Mouse (Mus musculus) right cerebral cortex, postnatal 4 days (tissue): ENCODE measurements at regions not wholly inside any gene's neighbourhood (a gene's known extent, or its start where the extent isn't known, plus 50 kb on each side); places are given as distances from the start of the nearest gene placed in this dataset.

Experiments
- DNase-seq: peaks from one replicate; pipeline ENCODE4 v3.0.0-alpha.2; 2022

GRCm38 (mm10) chr16:78877941-78878340 lies 52.8 kb upstream of the Chodl start:
- no peak for DNase-seq

GRCm38 (mm10) chr16:78859006-78859405 lies 71.7 kb upstream of the Chodl start:
- DNase-seq: no peak

GRCm38 (mm10) chr16:78830957-78831356 lies 99.8 kb upstream of the Chodl start:
- DNase-seq: no peak

- peak; percentile 7 for DNase-seq
These were observed 103.0 kb upstream of the Chodl start for GRCm38 (mm10) chr16:78827739-78828138.

GRCm38 (mm10) chr16:78790064-78790463 lies 140.7 kb upstream of the Chodl start:
- no peak for DNase-seq

- no peak for DNase-seq
These were observed 171.5 kb upstream of the Chodl start for GRCm38 (mm10) chr16:78759226-78759625.

GRCm38 (mm10) chr16:78737902-78738301 lies 161.4 kb upstream of the D16Ertd472e start:
- no peak for DNase-seq

- DNase-seq: no peak
These were observed 154.3 kb upstream of the D16Ertd472e start for GRCm38 (mm10) chr16:78730583-78731501.

GRCm38 (mm10) chr16:78725541-78725940 lies 149.0 kb upstream of the D16Ertd472e start:
- DNase-seq: no peak

- DNase-seq: no peak
These were observed 133.4 kb upstream of the D16Ertd472e start for GRCm38 (mm10) chr16:78709943-78710342.

- DNase-seq: no peak
These were observed 131.1 kb upstream of the D16Ertd472e start for GRCm38 (mm10) chr16:78707566-78707965.

- no peak for DNase-seq
These were observed 130.7 kb upstream of the D16Ertd472e start for GRCm38 (mm10) chr16:78707165-78707564.

GRCm38 (mm10) chr16:78697514-78698209 lies 121.2 kb upstream of the D16Ertd472e start:
- no peak for DNase-seq

- no peak for DNase-seq
These were observed 111.7 kb upstream of the D16Ertd472e start for GRCm38 (mm10) chr16:78688251-78688650.

GRCm38 (mm10) chr16:78685160-78685559 lies 108.7 kb upstream of the D16Ertd472e start:
- DNase-seq: no peak

- peak; percentile 1 for DNase-seq
These were observed 107.5 kb upstream of the D16Ertd472e start for GRCm38 (mm10) chr16:78684031-78684430.

- no peak for DNase-seq
These were observed 84.6 kb upstream of the D16Ertd472e start for GRCm38 (mm10) chr16:78661126-78661525.

GRCm38 (mm10) chr16:78644710-78645109 lies 68.2 kb upstream of the D16Ertd472e start:
- DNase-seq: no peak

GRCm38 (mm10) chr16:78641717-78642116 lies 65.2 kb upstream of the D16Ertd472e start:
- no peak for DNase-seq

- DNase-seq: no peak
These were observed 64.7 kb upstream of the D16Ertd472e start for GRCm38 (mm10) chr16:78641205-78641604.

GRCm38 (mm10) chr16:78637452-78637851 lies 60.9 kb upstream of the D16Ertd472e start:
- DNase-seq: no peak

- DNase-seq: peak; percentile 49
These were observed 60.5 kb upstream of the D16Ertd472e start for GRCm38 (mm10) chr16:78637015-78637414.

- no peak for DNase-seq
These were observed 59.3 kb upstream of the D16Ertd472e start for GRCm38 (mm10) chr16:78635774-78636173.

GRCm38 (mm10) chr16:78635257-78635656 lies 58.7 kb upstream of the D16Ertd472e start:
- DNase-seq: peak; percentile 88
